Mouse (Mus musculus): ENCODE measurements at regions not wholly inside any gene's neighbourhood (a gene's known extent, or its start where the extent isn't known, plus 50 kb on each side); places are given as distances from the start of the nearest gene placed in this dataset.

DNA sequence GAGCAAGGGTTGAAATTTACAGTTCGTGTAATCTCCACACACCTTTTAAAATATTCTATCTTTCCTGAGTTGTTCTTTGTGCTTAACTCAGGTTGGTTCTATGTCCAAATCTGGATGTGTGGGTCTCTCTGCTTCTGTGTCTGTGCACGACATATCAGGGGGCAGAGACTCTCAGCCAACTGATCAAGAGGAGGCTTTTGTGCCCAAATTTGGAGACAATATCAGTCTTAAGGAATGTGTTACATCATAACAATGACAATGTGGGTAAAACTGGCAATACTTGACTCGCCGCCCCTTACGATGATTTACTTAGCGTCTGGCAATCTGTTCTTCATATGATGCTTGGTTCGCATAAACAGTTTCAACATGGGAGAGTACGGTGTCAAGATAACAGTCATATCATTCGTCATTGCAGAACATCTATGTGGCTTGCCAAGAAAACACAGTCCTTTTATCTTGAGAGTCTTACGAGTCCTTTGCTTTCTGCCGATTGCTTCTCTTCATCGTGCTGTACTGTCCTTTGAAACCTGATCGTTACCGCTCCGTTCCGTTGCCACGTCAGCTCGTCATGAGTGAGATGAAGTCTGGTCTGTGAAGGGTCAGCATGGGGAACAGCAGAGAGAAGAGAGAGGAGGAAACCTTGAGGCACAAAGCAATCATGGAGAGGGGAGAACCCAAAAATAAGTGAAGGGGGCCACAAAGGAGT, 2212.9 kb upstream of the Gm7489 start:
- DNase-seq = no peak

DNA sequence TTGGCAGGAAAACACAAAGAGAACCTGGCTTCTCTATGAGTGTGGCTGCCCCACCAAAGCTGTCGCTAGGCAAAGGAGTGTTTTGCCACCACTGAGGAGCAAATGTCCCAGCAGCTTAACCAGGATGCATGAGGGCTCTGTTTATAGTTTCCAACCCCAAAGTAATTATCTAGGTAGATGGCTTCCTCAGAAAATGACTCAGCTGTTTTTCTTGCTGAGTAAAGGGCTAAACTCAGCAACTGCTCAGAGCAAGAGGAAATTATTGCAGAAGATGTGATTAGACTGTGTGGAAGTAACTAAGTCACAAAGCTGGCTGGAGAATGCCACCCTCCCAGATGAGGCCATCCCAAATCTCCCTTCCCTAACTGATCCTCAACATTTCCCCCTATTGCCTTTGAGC, 2211.2 kb upstream of the Gm7489 start:
- DNase-seq = no peak

DNA sequence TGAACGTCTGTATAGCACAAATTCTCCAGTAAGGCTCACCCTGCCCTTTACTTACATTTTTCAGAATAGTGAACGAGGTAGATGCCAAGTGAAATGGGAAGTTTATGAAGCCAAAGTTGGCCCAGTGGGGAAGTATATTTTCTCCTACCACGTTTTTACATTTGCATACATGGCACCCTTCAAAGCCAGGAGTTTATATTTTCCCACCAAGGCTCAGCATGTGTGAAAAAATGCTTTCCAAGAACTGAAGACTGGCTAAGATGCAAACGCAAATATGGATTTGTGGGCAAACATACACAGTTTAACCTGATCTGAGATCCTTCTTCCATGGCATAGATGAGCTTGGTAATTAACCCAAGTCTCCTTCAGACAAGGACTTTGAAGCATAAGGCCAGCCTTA, 2209.4 kb upstream of the Gm7489 start:
- DNase-seq = no peak

DNA sequence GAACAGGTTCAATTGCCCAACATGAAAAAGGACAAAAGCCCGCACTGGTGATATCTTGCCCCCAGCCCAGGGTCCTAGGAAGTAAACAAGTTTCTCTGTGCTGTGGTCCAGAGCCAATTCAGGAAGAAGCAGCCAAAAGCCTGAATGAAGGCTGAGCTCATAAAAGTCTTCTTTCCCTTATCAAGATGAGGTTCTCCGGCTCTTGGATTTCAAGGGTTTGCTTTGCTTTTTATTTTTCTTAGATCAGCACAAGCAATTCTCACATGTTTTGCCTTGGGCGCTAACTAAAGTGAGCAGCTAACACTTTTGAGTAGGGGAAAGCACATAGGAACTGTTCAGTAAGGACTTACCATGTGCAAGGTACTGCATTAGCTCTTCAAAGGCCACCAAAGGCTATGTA, 2208.0 kb upstream of the Gm7489 start:
- no peak for DNase-seq

DNA sequence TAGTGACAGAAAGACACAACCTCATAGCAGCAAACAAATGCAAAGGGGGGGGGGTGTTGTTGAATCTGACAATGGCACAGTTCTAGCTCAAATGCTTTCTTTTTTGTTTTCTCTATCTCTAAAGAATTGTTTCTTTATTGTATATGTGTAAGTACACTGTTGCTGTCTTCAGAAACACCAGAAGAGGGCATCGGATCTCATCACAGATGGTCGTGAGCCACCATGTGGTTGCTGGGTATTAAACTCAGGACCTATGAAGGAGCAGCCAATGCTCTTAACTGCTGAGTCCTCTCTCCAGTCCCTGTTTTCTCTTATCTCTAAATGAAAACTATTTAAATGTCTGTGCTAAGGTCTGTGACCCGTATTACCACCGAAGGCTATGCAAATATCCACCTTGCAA, 2207.4 kb upstream of the Gm7489 start:
- DNase-seq = no peak

DNA sequence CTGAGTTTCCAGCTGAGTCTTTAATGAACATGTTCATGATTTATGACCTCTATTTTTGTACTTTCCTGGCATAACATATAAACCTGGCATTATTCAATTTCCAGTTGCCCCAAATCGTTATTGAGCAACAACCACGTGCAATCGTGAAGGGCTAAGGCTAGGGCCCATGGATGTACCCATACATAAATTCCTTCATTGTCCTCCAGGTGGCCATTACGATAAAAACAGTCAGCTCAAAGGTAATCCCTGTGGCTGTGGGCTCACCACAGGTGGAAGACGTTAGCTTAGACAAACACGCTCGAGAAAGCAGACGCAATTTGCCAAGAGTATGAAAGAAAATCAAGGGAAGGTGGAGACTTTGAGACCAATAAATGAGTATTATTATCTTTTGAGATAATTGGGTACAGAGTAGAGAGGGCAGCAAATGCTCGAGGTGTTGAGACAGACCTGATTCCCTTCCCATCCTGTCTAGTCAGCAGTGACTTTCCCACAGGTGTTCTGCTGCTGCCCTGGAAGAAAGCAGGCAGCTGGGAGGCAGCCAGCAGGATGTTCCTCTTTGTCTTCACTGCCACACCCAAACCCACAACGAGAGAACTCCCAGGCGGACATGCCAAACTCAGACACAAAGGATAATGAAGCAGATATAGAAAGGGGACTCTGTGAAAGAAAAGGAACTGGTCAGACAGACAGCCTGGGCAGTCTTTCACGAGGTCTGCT, 2205.4 kb upstream of the Gm7489 start:
- DNase-seq = no peak

DNA sequence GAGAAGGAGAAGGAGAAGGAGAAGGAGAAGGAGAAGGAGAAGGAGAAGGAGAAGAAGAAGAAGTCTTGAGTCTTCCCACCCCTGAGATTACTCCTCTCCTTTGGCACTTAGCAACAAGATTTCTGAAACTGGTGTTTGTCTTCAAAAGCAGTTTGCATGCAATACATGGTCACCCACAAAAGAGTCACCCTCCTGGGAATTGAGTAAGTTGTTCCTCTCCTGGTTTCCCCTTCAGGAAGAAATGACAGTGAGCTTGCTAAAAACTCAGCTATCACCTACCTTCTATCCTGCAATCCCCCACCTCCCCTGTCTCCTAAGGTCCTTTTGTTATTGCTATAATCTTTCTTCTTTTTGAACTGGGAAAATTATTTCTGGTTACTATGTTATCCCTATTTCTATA, 2204.2 kb upstream of the Gm7489 start:
- no peak for DNase-seq

DNA sequence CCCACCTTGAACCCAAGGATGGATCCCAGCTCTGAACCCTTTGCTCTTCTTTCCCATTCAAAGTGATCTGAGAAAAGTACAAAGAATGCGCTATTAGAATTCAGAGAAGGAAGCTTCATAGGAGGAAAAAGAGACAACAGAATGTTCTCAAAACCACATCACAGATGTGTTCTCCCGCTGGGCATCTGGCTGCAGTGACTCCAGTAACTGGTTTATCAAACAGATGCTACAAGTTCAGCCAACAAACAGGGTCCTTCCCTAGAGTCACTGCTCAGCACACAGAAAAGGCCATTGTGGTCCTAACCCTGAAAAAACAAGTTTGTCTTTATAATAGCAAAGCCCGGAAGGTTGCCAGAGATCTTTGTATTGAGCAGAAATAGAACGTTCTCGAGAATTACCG, 2203.5 kb upstream of the Gm7489 start:
- no peak for DNase-seq

DNA sequence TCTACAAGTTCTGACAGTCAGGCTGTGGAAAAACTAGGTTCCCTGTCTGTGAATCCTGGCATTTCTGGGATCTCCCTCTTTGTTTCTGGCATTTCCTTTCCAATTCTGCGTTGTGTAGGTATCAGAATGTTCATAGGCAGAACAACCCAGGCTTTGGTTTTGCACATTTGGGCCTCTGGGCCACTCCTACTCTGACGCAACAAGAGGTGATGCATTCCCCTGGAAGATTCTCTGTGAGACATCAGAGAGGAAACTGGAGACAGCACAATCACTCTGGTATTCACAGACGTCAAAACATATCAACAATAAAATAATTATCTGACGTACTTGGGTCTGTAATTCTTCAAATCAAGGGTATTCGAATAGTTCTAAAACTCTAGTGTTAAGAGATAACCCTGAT, 2202.4 kb upstream of the Gm7489 start:
- no peak for DNase-seq

DNA sequence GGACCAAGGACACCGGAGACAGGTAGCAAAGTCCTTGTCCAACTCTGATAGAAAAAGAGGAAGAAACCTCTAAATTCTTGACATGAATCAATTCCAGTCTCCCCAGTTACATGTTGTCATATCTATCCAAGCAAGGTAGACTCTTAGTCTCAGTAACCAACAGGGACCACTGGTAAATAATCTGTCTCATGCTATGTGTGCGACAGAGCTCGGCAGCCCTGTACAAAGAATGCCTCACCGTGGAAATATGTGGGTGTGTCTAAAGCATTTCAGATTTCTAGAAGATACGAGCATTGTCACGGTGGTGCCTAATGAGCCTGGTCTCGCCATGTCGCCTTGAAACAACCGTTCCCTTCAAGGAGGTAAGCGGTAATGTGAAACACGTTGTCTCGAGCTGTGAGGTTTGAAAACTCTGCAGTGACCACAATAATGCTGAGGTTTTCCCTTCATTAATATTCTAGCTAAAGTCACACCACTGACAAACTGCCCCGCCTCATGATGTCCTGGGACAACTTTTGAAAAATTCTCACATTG, 2197.6 kb upstream of the Gm7489 start:
- no peak for DNase-seq

DNA sequence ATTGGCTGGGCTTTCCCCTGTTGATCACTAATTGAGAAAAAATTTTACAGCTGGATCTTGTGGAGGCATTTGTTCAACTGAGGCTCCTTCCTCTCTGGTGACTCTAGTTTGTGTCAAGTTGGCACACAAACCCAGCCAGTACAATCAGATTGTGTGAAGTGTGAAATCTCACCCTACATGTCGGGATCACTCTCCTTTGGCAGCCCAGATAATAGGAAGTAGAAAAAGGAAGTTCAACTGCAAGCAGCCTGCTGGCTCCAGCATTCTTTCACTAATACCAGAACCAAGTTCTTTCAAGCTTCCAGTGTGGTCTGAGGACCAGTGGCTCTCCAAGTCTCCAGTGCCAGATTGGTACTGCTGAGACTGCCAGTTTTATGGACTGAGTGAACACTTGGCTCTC, 2195.2 kb upstream of the Gm7489 start:
- DNase-seq = no peak

DNA sequence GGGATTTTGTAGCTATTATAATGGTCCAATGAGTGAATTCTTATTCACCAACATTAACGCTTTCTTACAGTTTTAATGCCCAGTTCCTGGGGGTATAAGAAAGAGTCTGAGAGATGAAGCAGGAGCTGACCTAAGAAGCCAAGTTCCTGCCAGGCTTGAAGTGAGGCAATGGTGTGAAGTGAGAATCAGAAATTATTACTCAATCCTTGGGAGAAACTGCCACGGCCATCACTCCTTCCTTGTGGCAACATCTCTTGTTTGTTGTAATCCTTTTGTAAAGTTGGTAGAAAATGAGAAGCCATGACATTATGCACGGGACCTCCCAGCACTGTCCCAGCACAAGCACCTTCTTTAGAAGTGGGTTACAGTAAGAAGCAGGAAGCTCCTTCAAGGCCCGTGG, 2192.0 kb upstream of the Gm7489 start:
- no peak for DNase-seq

DNA sequence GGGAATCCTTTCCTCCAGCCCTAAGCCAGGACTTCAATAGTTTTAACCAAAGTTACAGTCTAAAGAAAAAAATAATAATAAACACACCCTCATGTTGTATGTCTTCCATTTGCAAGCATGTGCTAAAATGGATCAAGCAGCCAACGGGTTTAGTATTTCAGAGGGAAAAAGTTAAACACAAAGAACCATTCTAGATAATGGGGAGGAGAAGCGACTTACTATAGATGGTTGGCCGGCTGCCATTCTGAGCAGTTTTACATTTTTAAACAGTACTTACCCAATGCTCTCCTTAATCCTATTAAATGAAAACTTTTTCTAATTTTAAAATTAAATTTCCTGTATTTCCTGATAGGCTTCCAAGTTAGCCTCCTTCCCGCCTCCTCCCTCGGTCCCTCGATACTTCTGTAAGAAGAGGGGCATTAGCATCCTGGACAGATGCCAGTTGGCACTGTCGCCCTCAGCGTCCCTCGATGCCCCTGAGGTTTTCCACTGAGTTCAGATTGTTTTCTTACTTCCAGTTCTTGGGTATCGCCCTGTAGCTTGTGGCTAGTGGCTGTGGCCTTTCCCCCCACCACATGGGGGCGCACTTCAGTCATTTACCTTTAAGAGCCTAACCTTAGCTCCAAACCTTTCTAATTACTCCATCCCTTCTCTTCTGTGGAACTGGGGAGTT, 2188.2 kb upstream of the Gm7489 start:
- DNase-seq = peak; percentile 81

DNA sequence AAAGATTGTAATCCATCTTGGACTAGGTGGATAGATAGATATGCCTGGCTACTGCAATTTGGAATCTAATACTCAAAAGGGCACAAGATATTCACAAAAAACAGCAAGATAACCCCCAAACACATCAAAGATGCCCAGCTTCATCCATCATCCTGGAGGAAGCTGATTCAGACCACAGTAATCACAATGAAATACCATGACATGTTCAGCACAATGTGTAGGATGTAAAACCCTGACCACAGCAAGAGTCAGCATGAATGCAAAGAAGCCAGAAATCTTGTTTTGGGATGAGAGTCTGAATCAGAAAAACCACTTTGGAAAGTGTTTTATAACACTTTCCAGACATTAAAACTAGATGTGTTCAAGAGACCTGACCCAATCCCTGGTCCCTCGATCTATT, 2180.5 kb upstream of the Gm7489 start:
- no peak for DNase-seq

DNA sequence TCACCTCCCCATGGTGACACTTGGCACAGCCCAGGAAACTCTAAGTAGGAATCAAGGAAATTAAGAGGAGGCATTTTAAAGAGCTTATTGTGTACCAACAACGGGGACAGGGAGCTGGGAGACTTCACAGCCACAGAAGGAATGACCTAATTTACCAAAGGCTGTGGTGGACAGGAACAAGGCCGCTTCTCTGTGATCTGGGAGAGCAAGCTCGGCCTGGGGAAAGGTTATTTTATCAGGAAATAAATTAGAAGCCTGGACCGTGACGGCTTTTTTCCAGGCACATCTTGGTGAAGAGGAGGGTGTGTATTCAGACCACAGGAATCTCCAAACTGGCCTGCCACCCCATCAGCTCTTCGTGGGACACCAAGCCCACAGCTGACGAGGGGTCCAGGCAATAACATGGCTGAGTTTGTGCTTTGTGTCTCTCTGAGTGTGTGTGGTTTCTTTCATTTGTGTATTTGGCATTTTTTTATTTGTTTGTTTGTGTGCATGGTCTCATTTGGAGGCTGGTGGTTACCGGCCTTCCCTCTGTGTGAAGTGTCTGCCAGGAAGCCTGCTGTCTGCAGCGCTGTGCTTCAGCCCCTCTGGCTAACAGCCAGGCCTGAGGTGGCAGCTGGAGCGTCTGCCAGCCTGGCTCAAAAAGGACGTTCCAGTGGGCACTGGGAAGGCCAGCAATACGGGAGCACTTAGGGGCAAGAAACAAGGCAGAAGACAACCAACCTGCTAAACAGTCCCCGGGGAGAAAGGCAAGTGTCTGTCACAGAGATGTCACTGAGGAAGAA, 2174.6 kb upstream of the Gm7489 start:
- peak; percentile 85 for DNase-seq

DNA sequence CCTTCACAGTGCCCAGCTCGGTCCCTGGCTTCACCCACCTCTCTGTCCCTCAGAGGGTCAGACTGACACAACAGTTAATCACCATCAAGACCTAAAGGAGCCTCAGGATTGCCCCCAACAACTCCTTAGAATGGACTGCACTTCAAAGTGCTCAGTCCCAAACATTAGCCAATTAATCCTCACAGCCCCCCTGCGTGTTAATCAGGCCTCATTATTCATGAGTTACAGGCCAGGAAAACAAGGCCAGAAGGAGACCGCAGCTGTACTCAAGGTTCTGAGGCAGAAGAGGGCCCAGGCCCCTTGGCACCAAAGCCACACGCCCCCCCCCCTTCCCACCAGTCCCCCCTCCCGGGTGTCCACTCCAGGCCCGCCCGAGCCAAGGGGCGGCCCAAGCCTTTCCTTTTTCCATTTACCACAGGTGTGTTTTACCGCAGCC, 2163.8 kb upstream of the Gm7489 start:
- DNase-seq = no peak

DNA sequence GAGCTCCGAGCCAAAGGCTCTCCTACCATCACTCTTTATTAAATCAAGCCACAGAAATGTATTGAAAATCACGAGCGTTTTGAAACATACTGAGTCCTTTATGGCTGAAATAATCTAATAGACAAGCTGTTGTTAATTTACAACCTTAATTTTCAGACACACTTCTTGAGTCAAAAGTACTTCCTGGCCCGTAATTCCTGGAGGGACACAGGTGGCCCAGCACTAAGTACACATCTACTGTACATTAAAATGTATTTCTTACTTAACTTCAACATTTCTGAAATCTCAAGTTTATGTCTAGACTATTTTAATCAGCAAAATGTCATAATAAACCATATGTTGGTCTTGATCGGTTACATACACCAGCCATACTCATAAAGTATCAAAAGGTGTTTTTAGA, 2163.3 kb upstream of the Gm7489 start:
- no peak for DNase-seq

DNA sequence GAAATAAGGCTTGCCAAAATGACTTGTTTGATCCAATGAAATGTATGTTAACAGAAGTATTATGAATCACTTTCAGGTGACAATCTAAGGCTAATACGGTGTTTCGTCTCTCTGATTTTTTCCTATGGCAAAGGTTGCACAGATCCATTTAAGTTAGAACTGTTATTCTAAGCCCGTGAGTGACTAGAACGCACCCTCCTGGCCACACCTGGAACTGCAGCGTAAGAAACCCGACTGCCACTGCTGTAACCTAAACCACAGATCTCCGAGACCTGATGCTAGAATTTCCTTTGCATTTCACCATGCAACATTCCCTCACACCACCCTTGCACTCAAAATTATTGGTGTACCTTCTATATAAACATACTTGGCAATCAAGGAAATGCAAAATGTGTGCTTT, 2160.6 kb upstream of the Gm7489 start:
- peak; percentile 48 for DNase-seq

DNA sequence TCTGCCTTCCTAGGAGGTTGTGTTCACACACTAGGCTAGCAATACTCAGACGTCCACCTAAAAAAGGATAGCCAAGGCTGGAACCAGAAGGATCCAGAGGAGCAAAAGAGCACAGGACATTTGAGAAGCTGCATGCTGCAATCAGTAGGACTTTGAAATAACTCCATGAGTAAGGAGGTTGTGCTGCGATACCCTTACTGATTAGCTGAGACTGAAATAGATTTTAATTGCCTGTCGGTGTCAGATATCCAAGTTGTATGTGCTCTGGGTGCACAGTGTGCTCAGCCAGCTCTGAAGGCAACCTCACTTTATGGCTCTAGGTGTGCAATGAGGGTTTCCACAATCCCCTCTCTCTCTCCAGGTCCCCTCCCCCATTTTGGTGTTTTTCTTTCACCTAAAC, 2159.2 kb upstream of the Gm7489 start:
- DNase-seq = no peak

DNA sequence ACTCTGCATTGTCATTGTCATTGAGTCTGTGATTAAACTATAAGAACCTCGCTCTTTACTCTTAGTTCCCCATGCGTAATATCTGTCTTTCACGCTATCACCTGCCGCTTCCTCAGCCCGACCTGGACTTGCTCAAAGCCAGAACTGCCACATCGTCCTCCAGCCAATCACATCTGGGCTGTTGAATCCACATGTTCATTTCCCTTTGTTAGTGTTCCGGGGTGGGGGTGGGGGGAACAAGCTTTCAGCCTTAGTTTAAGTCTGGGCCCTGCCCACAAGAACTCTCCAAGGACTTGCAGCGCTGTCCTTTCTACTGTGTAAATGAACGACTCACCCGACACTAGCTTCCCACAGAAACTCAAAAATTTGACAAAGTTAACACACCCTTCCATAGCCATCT, 2154.6 kb upstream of the Gm7489 start:
- no peak for DNase-seq

DNA sequence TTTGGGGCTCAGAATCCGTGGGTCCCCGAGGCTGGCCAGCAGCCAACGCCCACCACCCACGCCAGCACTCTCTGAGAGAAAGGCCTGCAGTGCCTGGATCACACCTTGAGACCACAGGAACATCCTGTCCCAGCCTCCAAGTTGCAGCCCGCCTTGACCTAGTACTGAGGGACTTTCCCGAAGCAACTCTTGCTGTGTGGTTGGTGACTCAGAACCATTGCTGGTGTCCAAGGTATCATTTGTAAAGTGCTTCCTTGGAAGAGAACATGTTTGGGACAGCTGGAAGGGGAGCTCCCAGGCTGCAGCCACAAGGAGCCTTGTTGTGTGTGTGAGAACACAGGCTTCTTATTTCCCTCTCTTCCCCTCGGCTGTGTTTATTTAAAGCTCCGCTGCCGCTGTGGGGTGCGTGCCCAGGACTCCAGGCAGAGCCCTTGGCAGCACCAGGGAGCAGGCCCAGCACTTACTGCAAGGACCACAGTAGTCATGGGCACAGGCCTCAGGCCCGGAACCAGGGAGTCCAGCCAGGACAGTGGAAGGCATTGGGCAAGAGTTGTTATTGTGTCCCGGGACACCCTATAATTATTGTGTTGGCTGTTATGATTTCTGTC, 2153.8 kb upstream of the Gm7489 start:
- DNase-seq = peak; percentile 47

DNA sequence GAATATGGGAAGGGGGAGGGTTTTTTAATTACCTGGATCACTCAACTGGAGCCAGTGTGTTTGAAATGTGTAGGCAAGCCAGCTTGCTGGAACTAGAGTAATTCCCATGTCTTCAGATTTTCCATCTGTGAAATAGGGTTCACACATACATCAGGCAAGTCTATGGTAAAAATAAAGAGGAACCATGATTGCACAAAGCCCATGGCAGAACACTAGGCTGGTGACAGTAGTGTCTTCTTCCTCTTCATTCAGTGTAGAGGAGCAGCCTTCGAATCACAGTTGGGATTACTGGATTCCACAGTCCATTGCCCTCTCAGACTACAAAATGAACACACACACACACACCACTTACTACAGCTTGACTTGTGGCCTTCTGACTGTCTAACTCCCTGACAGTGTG, 2150.5 kb upstream of the Gm7489 start:
- no peak for DNase-seq

Data from adrenal gland, postnatal 14 days (tissue).